Mouse (Mus musculus): Measurements from ENCODE around the gene Bcl2l13. TPM values are rescaled to one million over a fixed set of nuclear protein-coding genes. Genes with fewer than 3 reads are reported as not detected.
"Not testable (repeated sequence)": the region's sequence is repeated elsewhere in the genome, so short reads cannot be mapped to it uniquely, and the experiment has no call there.

Bcl2l13 gene
- total RNA-seq, 1 experiment, result 19.5 TPM

DNA sequence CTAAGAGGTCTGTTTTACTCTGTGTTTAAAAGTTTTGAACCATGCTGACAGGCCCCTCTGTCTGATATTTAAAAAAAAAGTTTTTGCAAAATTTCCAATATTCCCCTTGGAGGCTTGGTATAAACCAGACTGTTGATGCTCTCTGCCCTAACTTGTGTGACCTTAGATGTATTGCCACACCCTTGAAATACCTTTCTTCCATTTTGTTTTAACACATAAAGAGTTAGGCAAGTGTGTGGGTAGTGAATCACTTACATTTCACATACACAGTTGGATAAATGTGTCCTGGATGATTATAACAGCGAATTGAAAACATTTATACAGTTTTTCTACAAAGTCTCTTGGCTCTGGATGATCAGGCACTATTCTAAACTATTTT, 1.1 kb downstream of the Bcl2l13 start:
- Histone ChIP-seq H3K36me3 (ENCODE audit: control insufficient read depth, insufficient read depth, low read length, poor library complexity, severe bottlenecking) (no peaks in the 10 kb centered on the region), H3K9me3 (ENCODE audit: control insufficient read depth, insufficient read depth, low read depth, low read length) (no peaks in the 10 kb centered on the region), H3K9ac (ENCODE audit: insufficient read depth, low read depth, low read length, poor library complexity, severe bottlenecking) (no peak overlapping the region), H3K27ac (ENCODE audit: insufficient read depth, low read depth, low read length, poor library complexity, severe bottlenecking) (no peak overlapping the region), H3K4me1 (ENCODE audit: control insufficient read depth in 2 of 2, insufficient read depth in 2 of 2, low read length in 2 of 2, poor library complexity in 1 of 2) (no peaks in the 10 kb centered on the region), H3K4me3 (ENCODE audit: insufficient read depth in 1 of 2, low read depth in 1 of 2, low read length in 2 of 2, poor library complexity in 1 of 2, severe bottlenecking in 1 of 2) (peak overlapping the region; percentile 84 to 97; a peak in 3 of 4 replicates)
- no peak for DNase-seq (ENCODE audit: low read depth, low spot score)
- in situ Hi-C loops (cut with MboI; ENCODE audit: low sequenced_read_pairs in 2 of 2, unreplicated experiment in 2 of 2), result no loop called here
- TF ChIP-seq HCFC1 (IDR thresholded peaks at IDR 0.05; ENCODE audit: borderline replicate concordance, insufficient read depth, low read length) (no peak), MAFK (IDR thresholded peaks at IDR 0.05; ENCODE audit: insufficient read depth, low read depth, low read length) (no peak), CHD2 (IDR thresholded peaks at IDR 0.05; ENCODE audit: low read depth, low read length) (no peak), ZNF384 (IDR thresholded peaks at IDR 0.05; ENCODE audit: low read depth, low read length) (no peak), ZC3H11A (IDR thresholded peaks at IDR 0.05; ENCODE audit: borderline replicate concordance, low read depth, low read length) (no peak)

DNA sequence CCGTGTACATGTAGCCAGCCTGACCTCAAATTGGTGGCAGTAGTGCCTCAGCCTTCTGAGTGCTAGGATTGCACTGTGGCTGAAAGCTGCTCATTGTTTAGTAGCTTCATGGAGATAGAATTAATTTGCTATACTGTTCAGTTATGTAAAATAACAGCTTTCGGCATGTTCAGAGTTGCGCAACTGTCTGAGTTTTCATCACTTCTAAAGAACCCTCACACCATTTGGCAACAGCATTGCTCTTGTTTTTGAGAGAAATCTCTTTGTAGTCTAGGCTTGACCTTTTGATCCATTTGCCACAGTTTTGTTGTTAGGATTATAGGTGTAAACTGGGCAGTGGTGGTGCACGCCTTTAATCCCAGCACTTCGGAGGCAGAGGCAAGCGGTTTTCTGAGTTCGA, 4.2 kb downstream of the Bcl2l13 start:
- in situ Hi-C loops (cut with MboI; ENCODE audit: low sequenced_read_pairs in 2 of 2, unreplicated experiment in 2 of 2), result no loop called here
- DNase-seq (ENCODE audit: low read depth, low spot score), result no peak
- no peaks in the 10 kb centered on the region for H3K4me1 ChIP-seq (ENCODE audit: control insufficient read depth in 2 of 2, insufficient read depth in 2 of 2, low read length in 2 of 2, poor library complexity in 1 of 2)
- TF ChIP-seq HCFC1 (IDR thresholded peaks at IDR 0.05; ENCODE audit: borderline replicate concordance, insufficient read depth, low read length) (no peak), CHD2 (IDR thresholded peaks at IDR 0.05; ENCODE audit: low read depth, low read length) (no peak), ZNF384 (IDR thresholded peaks at IDR 0.05; ENCODE audit: low read depth, low read length) (no peak), MAFK (IDR thresholded peaks at IDR 0.05; ENCODE audit: insufficient read depth, low read depth, low read length) (no peak), ZC3H11A (IDR thresholded peaks at IDR 0.05; ENCODE audit: borderline replicate concordance, low read depth, low read length) (no peak)
- H3K4me3 ChIP-seq (ENCODE audit: insufficient read depth in 1 of 2, low read depth in 1 of 2, low read length in 2 of 2, poor library complexity in 1 of 2, severe bottlenecking in 1 of 2), result no peak overlapping the region
- no peak overlapping the region for H3K9ac ChIP-seq (ENCODE audit: insufficient read depth, low read depth, low read length, poor library complexity, severe bottlenecking)
- no peaks in the 10 kb centered on the region for H3K36me3 ChIP-seq (ENCODE audit: control insufficient read depth, insufficient read depth, low read length, poor library complexity, severe bottlenecking)
- no peaks in the 10 kb centered on the region for H3K9me3 ChIP-seq (ENCODE audit: control insufficient read depth, insufficient read depth, low read depth, low read length)
- H3K27ac ChIP-seq (ENCODE audit: insufficient read depth, low read depth, low read length, poor library complexity, severe bottlenecking), result no peak overlapping the region

DNA sequence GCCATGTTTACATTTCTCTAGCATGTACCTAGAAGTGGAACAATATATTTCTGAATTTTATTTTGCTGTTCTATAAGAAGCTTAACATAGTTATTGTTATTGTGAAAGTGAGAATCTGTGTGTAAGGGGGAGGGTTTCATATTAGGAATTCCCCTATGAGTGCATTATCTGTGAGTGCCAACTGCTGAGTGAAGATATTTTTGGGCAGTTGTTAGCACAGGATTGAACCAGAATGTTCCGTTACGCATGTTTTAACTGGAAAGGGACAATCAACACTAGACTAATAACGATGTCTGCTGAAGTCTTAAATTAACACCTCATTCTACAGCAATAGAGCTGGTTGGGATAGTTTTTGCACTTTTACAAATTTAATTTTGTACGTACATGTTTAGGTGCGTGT, 5.7 kb downstream of the Bcl2l13 start:
- Histone ChIP-seq H3K36me3 (ENCODE audit: control insufficient read depth, insufficient read depth, low read length, poor library complexity, severe bottlenecking) (no peaks in the 10 kb centered on the region), H3K4me3 (ENCODE audit: insufficient read depth in 1 of 2, low read depth in 1 of 2, low read length in 2 of 2, poor library complexity in 1 of 2, severe bottlenecking in 1 of 2) (no peak overlapping the region), H3K27ac (ENCODE audit: insufficient read depth, low read depth, low read length, poor library complexity, severe bottlenecking) (no peak overlapping the region), H3K9me3 (ENCODE audit: control insufficient read depth, insufficient read depth, low read depth, low read length) (no peaks in the 10 kb centered on the region), H3K4me1 (ENCODE audit: control insufficient read depth in 2 of 2, insufficient read depth in 2 of 2, low read length in 2 of 2, poor library complexity in 1 of 2) (no peaks in the 10 kb centered on the region), H3K9ac (ENCODE audit: insufficient read depth, low read depth, low read length, poor library complexity, severe bottlenecking) (no peak overlapping the region)
- no peak for TF ChIP-seq ZNF384 (IDR thresholded peaks at IDR 0.05; ENCODE audit: low read depth, low read length)
- no peak for TF ChIP-seq MAFK (IDR thresholded peaks at IDR 0.05; ENCODE audit: insufficient read depth, low read depth, low read length)
- no peak for TF ChIP-seq CHD2 (IDR thresholded peaks at IDR 0.05; ENCODE audit: low read depth, low read length)
- TF ChIP-seq HCFC1 (IDR thresholded peaks at IDR 0.05; ENCODE audit: borderline replicate concordance, insufficient read depth, low read length), result no peak
- TF ChIP-seq ZC3H11A (IDR thresholded peaks at IDR 0.05; ENCODE audit: borderline replicate concordance, low read depth, low read length), result no peak
- in situ Hi-C loops (cut with MboI; ENCODE audit: low sequenced_read_pairs in 2 of 2, unreplicated experiment in 2 of 2), result no loop called here
- no peak for DNase-seq (ENCODE audit: low read depth, low spot score)

DNA sequence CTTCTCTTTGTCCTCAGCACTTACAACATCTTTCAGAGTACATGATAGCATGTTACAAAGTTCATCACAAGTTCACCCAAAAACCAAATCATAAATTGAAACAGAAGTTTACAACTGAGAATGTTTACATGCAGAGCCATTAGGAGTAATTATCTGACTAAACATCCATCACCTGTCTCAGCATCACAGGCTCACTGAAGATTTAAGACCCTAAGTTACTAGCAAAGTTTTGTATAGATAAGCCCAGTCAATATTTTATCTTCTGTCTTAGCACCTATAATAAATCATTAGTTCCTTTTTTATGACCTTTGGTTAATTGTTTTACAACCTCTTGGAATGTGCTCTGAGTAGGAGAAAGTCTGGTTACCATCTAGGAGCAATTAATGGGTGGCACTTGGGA, 14.7 kb downstream of the Bcl2l13 start:
- H3K9ac ChIP-seq (ENCODE audit: insufficient read depth, low read depth, low read length, poor library complexity, severe bottlenecking); H3K4me3 ChIP-seq (ENCODE audit: insufficient read depth in 1 of 2, low read depth in 1 of 2, low read length in 2 of 2, poor library complexity in 1 of 2, severe bottlenecking in 1 of 2); H3K36me3 ChIP-seq (ENCODE audit: control insufficient read depth, insufficient read depth, low read length, poor library complexity, severe bottlenecking); H3K27ac ChIP-seq (ENCODE audit: insufficient read depth, low read depth, low read length, poor library complexity, severe bottlenecking); in situ Hi-C loops (cut with MboI; ENCODE audit: low sequenced_read_pairs in 2 of 2, unreplicated experiment in 2 of 2); H3K4me1 ChIP-seq (ENCODE audit: control insufficient read depth in 2 of 2, insufficient read depth in 2 of 2, low read length in 2 of 2, poor library complexity in 1 of 2); H3K9me3 ChIP-seq (ENCODE audit: control insufficient read depth, insufficient read depth, low read depth, low read length); DNase-seq (ENCODE audit: low read depth, low spot score): not testable (repeated sequence)

DNA sequence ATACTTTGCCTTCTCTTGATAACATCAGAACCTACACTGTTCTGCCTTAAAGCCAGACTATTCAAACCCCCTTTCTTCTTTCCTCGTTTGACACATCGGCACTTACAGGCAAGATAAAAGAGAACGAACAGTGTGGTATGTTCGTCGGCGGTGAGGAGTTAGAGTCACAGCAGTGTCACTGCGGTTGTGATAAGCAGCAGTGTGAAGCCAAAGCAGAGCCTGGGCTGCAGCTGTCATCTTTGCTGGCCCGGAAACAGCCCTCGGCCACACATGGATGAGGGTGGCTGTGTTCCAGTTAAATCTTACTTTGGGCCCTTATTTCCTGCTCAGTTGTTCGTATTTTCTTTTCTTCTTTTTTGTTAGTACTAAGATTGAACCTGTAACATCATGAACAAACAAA, 18.4 kb downstream of the Bcl2l13 start:
- H3K27ac ChIP-seq (ENCODE audit: insufficient read depth, low read depth, low read length, poor library complexity, severe bottlenecking), result no peak overlapping the region
- H3K4me1 ChIP-seq (ENCODE audit: control insufficient read depth in 2 of 2, insufficient read depth in 2 of 2, low read length in 2 of 2, poor library complexity in 1 of 2), result peaks cover 0 to 6% of the 10 kb centered on the region in 2 experiments; a peak in 1 of 4 replicates
- peaks cover 5% of the 10 kb centered on the region for H3K36me3 ChIP-seq (ENCODE audit: control insufficient read depth, insufficient read depth, low read length, poor library complexity, severe bottlenecking)
- TF ChIP-seq ZNF384 (IDR thresholded peaks at IDR 0.05; ENCODE audit: low read depth, low read length), result no peak
- no peak for TF ChIP-seq ZC3H11A (IDR thresholded peaks at IDR 0.05; ENCODE audit: borderline replicate concordance, low read depth, low read length)
- TF ChIP-seq MAFK (IDR thresholded peaks at IDR 0.05; ENCODE audit: insufficient read depth, low read depth, low read length), result no peak
- no peak for TF ChIP-seq HCFC1 (IDR thresholded peaks at IDR 0.05; ENCODE audit: borderline replicate concordance, insufficient read depth, low read length)
- TF ChIP-seq CHD2 (IDR thresholded peaks at IDR 0.05; ENCODE audit: low read depth, low read length), result no peak
- no peak overlapping the region for H3K4me3 ChIP-seq (ENCODE audit: insufficient read depth in 1 of 2, low read depth in 1 of 2, low read length in 2 of 2, poor library complexity in 1 of 2, severe bottlenecking in 1 of 2)
- in situ Hi-C loops (cut with MboI; ENCODE audit: low sequenced_read_pairs in 2 of 2, unreplicated experiment in 2 of 2), result no loop called here
- DNase-seq (ENCODE audit: low read depth, low spot score), result no peak
- no peak overlapping the region for H3K9ac ChIP-seq (ENCODE audit: insufficient read depth, low read depth, low read length, poor library complexity, severe bottlenecking)
- no peaks in the 10 kb centered on the region for H3K9me3 ChIP-seq (ENCODE audit: control insufficient read depth, insufficient read depth, low read depth, low read length)
